8 mouse cellular contexts compared by ENCODE assay signal in genomic region chr3:98362753-98363152, GRCm38 (mm10). TPM values are rescaled to one million over a fixed set of nuclear protein-coding genes. Genes with fewer than 3 reads are reported as not detected.
DNase-seq lines count a peak whose midpoint lies in the region; ATAC-seq and TF ChIP-seq lines count a peak whose summit lies in the region.
"Had no signal": no experiment of that assay in that cellular context is flagged by ENCODE, and none has a peak within 500 bp of the region (broad histone marks: within the 10 kb centered on the region; RNA-seq: fewer than 3 reads in every experiment).

No protein-coding gene starts in this region.

- peak; percentile 75 for TF ChIP-seq CTCF in kidney, postnatal 0 days (IDR thresholded peaks at IDR 0.05; ENCODE audit: low read depth)

- H3K9me3 ChIP-seq in ES-E14 (ENCODE audit: control insufficient read depth, insufficient read depth, low read depth, low read length): no peaks in the 10 kb centered on the region
- no peaks in the 10 kb centered on the region for H3K9me3 ChIP-seq in kidney, postnatal 0 days (replicated peaks; ENCODE audit: low read length)
- H3K9me3 ChIP-seq: embryonic facial prominence, embryonic 15.5 days had no signal

- H3K27me3 ChIP-seq in kidney, postnatal 0 days (ENCODE audit: insufficient read depth, low read length): no peaks in the 10 kb centered on the region
- H3K27me3 ChIP-seq: embryonic facial prominence, embryonic 15.5 days had no signal

- no peak overlapping the region for H3K27ac ChIP-seq in ES-E14 (ENCODE audit: insufficient read depth, low read depth, low read length, poor library complexity, severe bottlenecking)
- H3K27ac ChIP-seq in kidney, postnatal 0 days: no peak overlapping the region
- H3K27ac ChIP-seq: embryonic facial prominence, embryonic 15.5 days had no signal

- H3K36me3 ChIP-seq in ES-E14 (ENCODE audit: control insufficient read depth, insufficient read depth, low read length, poor library complexity, severe bottlenecking): no peaks in the 10 kb centered on the region
- no peaks in the 10 kb centered on the region for H3K36me3 ChIP-seq in kidney, postnatal 0 days (ENCODE audit: insufficient read depth, low read length)
- H3K36me3 ChIP-seq: embryonic facial prominence, embryonic 15.5 days had no signal

- H3K9ac ChIP-seq in ES-E14 (ENCODE audit: insufficient read depth, low read depth, low read length, poor library complexity, severe bottlenecking): no peak overlapping the region
- H3K9ac ChIP-seq in kidney, postnatal 0 days (ENCODE audit: low read depth, low read length): no peak overlapping the region
- H3K9ac ChIP-seq: embryonic facial prominence, embryonic 15.5 days had no signal

- no peaks in the 10 kb centered on the region; a peak in 1 of 4 replicates for H3K4me1 ChIP-seq in ES-E14 (ENCODE audit: control insufficient read depth in 2 of 2, insufficient read depth in 2 of 2, low read length in 2 of 2, poor library complexity in 1 of 2)
- H3K4me1 ChIP-seq in kidney, postnatal 0 days (replicated peaks; ENCODE audit: insufficient read depth, low read length): no peaks in the 10 kb centered on the region
- H3K4me1 ChIP-seq: embryonic facial prominence, embryonic 15.5 days had no signal

- ATAC-seq in kidney, postnatal 0 days (replicated peaks; ENCODE audit: low FRiP score, low read depth): no peak; the same call in 1 of the 2 replicates

- H3K4me2 ChIP-seq in kidney, postnatal 0 days (ENCODE audit: low read length): no peak overlapping the region
- H3K4me2 ChIP-seq: embryonic facial prominence, embryonic 15.5 days had no signal

- peak; percentile 36 to 59 for DNase-seq in kidney, adult 8-10 months
- no peak for DNase-seq in kidney, postnatal 10 days
- DNase-seq in CD4-positive helper T cell, adult 2 months (ENCODE audit: low read depth, low spot score): peak; percentile 42
- DNase-seq in ES-E14 (ENCODE audit: low read depth, low spot score): no peak
- DNase-seq in kidney, postnatal 0 days (ENCODE audit: low spot score): peak; percentile 66
- DNase-seq in gastrocnemius, adult 8-10 months (ENCODE audit: low spot score in 2 of 2): no peak
- DNase-seq in urinary bladder, postnatal 10 days (ENCODE audit: low spot score): no peak

- in situ Hi-C loops in ES-E14 (cut with MboI; ENCODE audit: low sequenced_read_pairs in 2 of 2, unreplicated experiment in 2 of 2): no loop called here

- no peak overlapping the region for H3K4me3 ChIP-seq in ES-E14 (ENCODE audit: insufficient read depth in 1 of 2, low read depth in 1 of 2, low read length in 2 of 2, poor library complexity in 1 of 2, severe bottlenecking in 1 of 2)
- H3K4me3 ChIP-seq in kidney, postnatal 0 days (replicated peaks; ENCODE audit: low read depth, low read length): no peak overlapping the region
- H3K4me3 ChIP-seq: embryonic facial prominence, embryonic 15.5 days had no signal

- 24% methylated on average over 2 of the region's 2 CpGs for WGBS in kidney, postnatal 0 days

TF ChIP-seq in ES-E14, 5 proteins besides CTCF, POLR2A, EP300 and RAD21:
- TF ChIP-seq CHD2 (IDR thresholded peaks at IDR 0.05; ENCODE audit: low read depth, low read length) (no peak), ZC3H11A (IDR thresholded peaks at IDR 0.05; ENCODE audit: borderline replicate concordance, low read depth, low read length) (0 out of 2 replicates have a peak, but pooled peaks have one; percentile 26)

RNA-seq across cellular contexts. Expression of gene Zfp697, which starts 19.5 kb away (rescaled TPM):
- total RNA-seq in ES-E14 (2012; rRNA removed): 2.1 and 3.4 TPM in 2 replicates
- polyA plus RNA-seq in kidney, postnatal 0 days (2015; fragmentation: Nextera tagmentation; extraction: Ambion mirVana): 19.0 and 19.6 TPM in 2 replicates
- total RNA-seq in gastrocnemius, adult 8-10 months (2022): 1 to 10 TPM in 2 of 4 experiments, under 1 TPM in 2; 0.31 to 2.3 (median 0.82) TPM

RNA-seq across cellular contexts. Expression of gene Phgdh, which starts 23.0 kb away (rescaled TPM):
- total RNA-seq in ES-E14 (2012; rRNA removed): 162 and 206 TPM in 2 replicates
- 312 and 339 TPM in 2 replicates for polyA plus RNA-seq in kidney, postnatal 0 days (2015; fragmentation: Nextera tagmentation; extraction: Ambion mirVana)
- 1 to 10 TPM in 3 of 4 experiments, under 1 TPM in 1; 0.75 to 4.7 (median 1.4) TPM for total RNA-seq in gastrocnemius, adult 8-10 months (2022)

Comparison
In these comparisons a context has a peak if more than half of its experiments do, and no peak if none do; other contexts are left out.
1. DNase-seq: peak in kidney, adult 8-10 months (2 of 2), CD4-positive helper T cell, adult 2 months (single experiment) and kidney, postnatal 0 days (single experiment); none in kidney, postnatal 10 days (single experiment), ES-E14 (single experiment), gastrocnemius, adult 8-10 months (0 of 2) and urinary bladder, postnatal 10 days (single experiment).
2. RNA of gene Phgdh, which starts 23.0 kb away (total RNA-seq): 162 to 206 TPM in ES-E14; 0.75 to 4.7 TPM in gastrocnemius, adult 8-10 months; every median in the first group is over 10 times any median in the second.